Mouse (Mus musculus): ENCODE measurements around the gene Olfr1423. TPM values are rescaled to one million over a fixed set of nuclear protein-coding genes. Genes with fewer than 3 reads are reported as not detected.
"Not testable (repeated sequence)": the region's sequence is repeated elsewhere in the genome, so short reads cannot be mapped to it uniquely, and the experiment has no call there.

Olfr1423 gene
- total and polyA plus RNA-seq, 3 experiments = 0.04 to 0.25 TPM; not detected in 1

DNA sequence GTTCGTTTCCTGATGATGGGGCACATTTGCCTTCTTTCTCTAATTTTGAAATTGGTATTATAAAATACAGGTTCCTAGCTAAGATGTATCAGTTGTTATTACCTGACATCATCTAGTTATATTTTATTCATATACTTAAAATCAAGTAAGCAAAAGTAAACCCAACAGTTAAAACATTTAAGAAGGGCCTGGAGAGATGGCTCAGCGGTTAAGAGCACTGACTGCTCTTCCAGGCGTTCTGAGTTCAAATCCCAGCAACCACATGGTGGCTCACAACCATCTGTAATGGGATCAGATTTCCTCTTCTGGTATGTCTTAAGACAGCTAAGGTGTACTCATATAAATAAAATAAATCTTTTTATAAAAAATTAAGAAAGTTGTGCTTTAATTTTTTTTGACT, 53.3 kb downstream of the Olfr1423 start:
- Histone ChIP-seq H3K9ac (ENCODE audit: control insufficient read depth, low read depth, low read length, poor library complexity, severe bottlenecking) (no peak overlapping the region), H3K4me3 (ENCODE audit: control insufficient read depth in 1 of 2, insufficient read depth in 1 of 2, low read depth in 2 of 2, low read length in 2 of 2) (no peak overlapping the region), H3K27ac (ENCODE audit: control insufficient read depth, low read depth, low read length) (no peak overlapping the region), H3K36me3 (ENCODE audit: control insufficient read depth in 1 of 2, insufficient read depth in 2 of 2, low read length in 2 of 2) (peaks cover 0 to 31% of the 10 kb centered on the region in 2 experiments; a peak in 2 of 4 replicates), H3K4me1 (ENCODE audit: control insufficient read depth in 1 of 2, insufficient read depth in 2 of 2, low read length in 2 of 2) (no peaks in the 10 kb centered on the region), H3K9me3 (replicated peaks; ENCODE audit: insufficient read depth, low read length) (no peaks in the 10 kb centered on the region), H3K27me3 (ENCODE audit: control insufficient read depth in 1 of 2, insufficient read depth in 2 of 2, low read length in 2 of 2) (no peaks in the 10 kb centered on the region), H3K79me2 (ENCODE audit: control insufficient read depth, insufficient read depth, low read length, poor library complexity) (no peaks in the 10 kb centered on the region)
- TF ChIP-seq NELFE (IDR thresholded peaks at IDR 0.05; ENCODE audit: low read depth, low read length) (no peak), TBP (IDR thresholded peaks at IDR 0.05; ENCODE audit: low read depth, low read length) (peak; percentile 51; the same call in 1 of the 2 replicates)
- no peak for DNase-seq (ENCODE audit: low read depth, low spot score)

DNA sequence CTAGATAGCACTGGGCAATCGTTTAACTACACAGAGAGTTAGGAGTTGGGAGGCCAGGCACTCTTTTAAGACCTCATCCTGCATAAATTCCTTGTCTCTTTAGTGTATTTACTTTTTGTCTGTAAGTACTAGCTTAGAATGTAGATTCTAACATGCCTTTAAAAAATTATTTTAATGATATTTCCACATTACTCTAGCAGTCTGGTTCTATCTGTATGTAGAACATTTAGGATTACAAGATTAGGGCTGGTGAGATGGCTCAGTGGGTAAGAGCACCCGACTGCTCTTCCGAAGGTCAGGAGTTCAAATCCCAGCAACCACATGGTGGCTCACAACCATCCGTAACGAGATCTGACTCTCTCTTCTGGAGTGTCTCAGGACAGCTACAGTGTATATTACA, 56.5 kb downstream of the Olfr1423 start:
- H3K27ac ChIP-seq (ENCODE audit: control insufficient read depth, low read depth, low read length); H3K27me3 ChIP-seq (ENCODE audit: control insufficient read depth in 1 of 2, insufficient read depth in 2 of 2, low read length in 2 of 2); H3K4me3 ChIP-seq (ENCODE audit: control insufficient read depth in 1 of 2, insufficient read depth in 1 of 2, low read depth in 2 of 2, low read length in 2 of 2); H3K9me3 ChIP-seq (replicated peaks; ENCODE audit: insufficient read depth, low read length); H3K4me1 ChIP-seq (ENCODE audit: control insufficient read depth in 1 of 2, insufficient read depth in 2 of 2, low read length in 2 of 2); H3K79me2 ChIP-seq (ENCODE audit: control insufficient read depth, insufficient read depth, low read length, poor library complexity); DNase-seq (ENCODE audit: low read depth, low spot score); H3K9ac ChIP-seq (ENCODE audit: control insufficient read depth, low read depth, low read length, poor library complexity, severe bottlenecking): not testable (repeated sequence)
- H3K36me3 ChIP-seq (ENCODE audit: control insufficient read depth in 1 of 2, insufficient read depth in 2 of 2, low read length in 2 of 2) = peaks cover 0 to 29% of the 10 kb centered on the region in 2 experiments; a peak in 2 of 4 replicates

Other genes starting within 250 kb of the Olfr1423 start
- 0.33 and 0.73 TPM in 2 replicates for gene Stx3, start 221.9 kb downstream of the Olfr1423 start, total RNA-seq (2012; rRNA removed)
- gene Stx3, start 221.9 kb downstream of the Olfr1423 start, polyA plus RNA-seq (2012; ENCODE audit: insufficient read depth in 1 of 2, insufficient read length in 2 of 2, low read depth in 1 of 2, low replicate concordance in 2 of 2, missing spikeins in 1 of 2) = 1 to 10 TPM in 1 of 2 experiments, not detected in 1; 3.0 TPM
- not detected in 2 replicates for gene Olfr1417, start 202.1 kb downstream of the Olfr1423 start, total RNA-seq (2012; rRNA removed)
- gene Olfr1417, start 202.1 kb downstream of the Olfr1423 start, polyA plus RNA-seq (2012; ENCODE audit: insufficient read depth in 1 of 2, insufficient read length in 2 of 2, low read depth in 1 of 2, low replicate concordance in 2 of 2, missing spikeins in 1 of 2) = not detected
- 0.03 TPM in 1 of 2 replicates, not detected in the other for gene Olfr1418, start 180.3 kb downstream of the Olfr1423 start, total RNA-seq (2012; rRNA removed)
- not detected for gene Olfr1418, start 180.3 kb downstream of the Olfr1423 start, polyA plus RNA-seq (2012; ENCODE audit: insufficient read depth in 1 of 2, insufficient read length in 2 of 2, low read depth in 1 of 2, low replicate concordance in 2 of 2, missing spikeins in 1 of 2)
- not detected in 2 replicates for gene Olfr1419, start 166.2 kb downstream of the Olfr1423 start, total RNA-seq (2012; rRNA removed)
- not detected for gene Olfr1419, start 166.2 kb downstream of the Olfr1423 start, polyA plus RNA-seq (2012; ENCODE audit: insufficient read depth in 1 of 2, insufficient read length in 2 of 2, low read depth in 1 of 2, low replicate concordance in 2 of 2, missing spikeins in 1 of 2)
- gene Olfr1420, start 154.8 kb downstream of the Olfr1423 start, total RNA-seq (2012; rRNA removed) = not detected in 2 replicates
- under 1 TPM in 1 of 2 experiments, not detected in 1; 0.03 TPM for gene Olfr1420, start 154.8 kb downstream of the Olfr1423 start, polyA plus RNA-seq (2012; ENCODE audit: insufficient read depth in 1 of 2, insufficient read length in 2 of 2, low read depth in 1 of 2, low replicate concordance in 2 of 2, missing spikeins in 1 of 2)
- 5.4 and 6.1 TPM in 2 replicates for gene Patl1, start 128.9 kb downstream of the Olfr1423 start, total RNA-seq (2012; rRNA removed)
- 10 to 100 TPM in 1 of 2 experiments, not detected in 1; 33.5 TPM for gene Patl1, start 128.9 kb downstream of the Olfr1423 start, polyA plus RNA-seq (2012; ENCODE audit: insufficient read depth in 1 of 2, insufficient read length in 2 of 2, low read depth in 1 of 2, low replicate concordance in 2 of 2, missing spikeins in 1 of 2)
- 16.4 and 16.5 TPM in 2 replicates for gene Osbp, start 75.4 kb downstream of the Olfr1423 start, total RNA-seq (2012; rRNA removed)
- gene Osbp, start 75.4 kb downstream of the Olfr1423 start, polyA plus RNA-seq (2012; ENCODE audit: insufficient read depth in 1 of 2, insufficient read length in 2 of 2, low read depth in 1 of 2, low replicate concordance in 2 of 2, missing spikeins in 1 of 2) = 10 to 100 TPM; 38.8 to 64.6 TPM
- gene Olfr1424, start 21.4 kb upstream of the Olfr1423 start, total RNA-seq (2012; rRNA removed) = not detected in 2 replicates
- not detected for gene Olfr1424, start 21.4 kb upstream of the Olfr1423 start, polyA plus RNA-seq (2012; ENCODE audit: insufficient read depth in 1 of 2, insufficient read length in 2 of 2, low read depth in 1 of 2, low replicate concordance in 2 of 2, missing spikeins in 1 of 2)
- not detected in 2 replicates for gene Olfr1425, start 36.4 kb upstream of the Olfr1423 start, total RNA-seq (2012; rRNA removed)
- not detected for gene Olfr1425, start 36.4 kb upstream of the Olfr1423 start, polyA plus RNA-seq (2012; ENCODE audit: insufficient read depth in 1 of 2, insufficient read length in 2 of 2, low read depth in 1 of 2, low replicate concordance in 2 of 2, missing spikeins in 1 of 2)
- gene Olfr1426, start 50.7 kb upstream of the Olfr1423 start, total RNA-seq (2012; rRNA removed) = not detected in 2 replicates
- not detected for gene Olfr1426, start 50.7 kb upstream of the Olfr1423 start, polyA plus RNA-seq (2012; ENCODE audit: insufficient read depth in 1 of 2, insufficient read length in 2 of 2, low read depth in 1 of 2, low replicate concordance in 2 of 2, missing spikeins in 1 of 2)
- not detected in 2 replicates for gene Olfr1427, start 62.0 kb upstream of the Olfr1423 start, total RNA-seq (2012; rRNA removed)
- gene Olfr1427, start 62.0 kb upstream of the Olfr1423 start, polyA plus RNA-seq (2012; ENCODE audit: insufficient read depth in 1 of 2, insufficient read length in 2 of 2, low read depth in 1 of 2, low replicate concordance in 2 of 2, missing spikeins in 1 of 2) = not detected
- gene Olfr1428, start 74.6 kb upstream of the Olfr1423 start, total RNA-seq (2012; rRNA removed) = not detected in 2 replicates
- not detected for gene Olfr1428, start 74.6 kb upstream of the Olfr1423 start, polyA plus RNA-seq (2012; ENCODE audit: insufficient read depth in 1 of 2, insufficient read length in 2 of 2, low read depth in 1 of 2, low replicate concordance in 2 of 2, missing spikeins in 1 of 2)
- gene Olfr76, start 81.9 kb upstream of the Olfr1423 start, total RNA-seq (2012; rRNA removed) = not detected in 2 replicates
- gene Olfr76, start 81.9 kb upstream of the Olfr1423 start, polyA plus RNA-seq (2012; ENCODE audit: insufficient read depth in 1 of 2, insufficient read length in 2 of 2, low read depth in 1 of 2, low replicate concordance in 2 of 2, missing spikeins in 1 of 2) = under 1 TPM in 1 of 2 experiments, not detected in 1; 0.03 TPM
- gene Olfr1555-ps1, start 128.8 kb upstream of the Olfr1423 start, total RNA-seq (2012; rRNA removed) = not detected in 2 replicates
- not detected for gene Olfr1555-ps1, start 128.8 kb upstream of the Olfr1423 start, polyA plus RNA-seq (2012; ENCODE audit: insufficient read depth in 1 of 2, insufficient read length in 2 of 2, low read depth in 1 of 2, low replicate concordance in 2 of 2, missing spikeins in 1 of 2)
- gene Olfr1431, start 159.3 kb upstream of the Olfr1423 start, total RNA-seq (2012; rRNA removed) = not detected in 2 replicates
- not detected for gene Olfr1431, start 159.3 kb upstream of the Olfr1423 start, polyA plus RNA-seq (2012; ENCODE audit: insufficient read depth in 1 of 2, insufficient read length in 2 of 2, low read depth in 1 of 2, low replicate concordance in 2 of 2, missing spikeins in 1 of 2)
- gene Olfr1432, start 191.3 kb upstream of the Olfr1423 start, total RNA-seq (2012; rRNA removed) = not detected in 2 replicates
- not detected for gene Olfr1432, start 191.3 kb upstream of the Olfr1423 start, polyA plus RNA-seq (2012; ENCODE audit: insufficient read depth in 1 of 2, insufficient read length in 2 of 2, low read depth in 1 of 2, low replicate concordance in 2 of 2, missing spikeins in 1 of 2)
- gene Olfr262, start 200.3 kb upstream of the Olfr1423 start, total RNA-seq (2012; rRNA removed) = not detected in 2 replicates
- not detected for gene Olfr262, start 200.3 kb upstream of the Olfr1423 start, polyA plus RNA-seq (2012; ENCODE audit: insufficient read depth in 1 of 2, insufficient read length in 2 of 2, low read depth in 1 of 2, low replicate concordance in 2 of 2, missing spikeins in 1 of 2)
- gene Olfr235, start 219.7 kb upstream of the Olfr1423 start, total RNA-seq (2012; rRNA removed) = not detected in 2 replicates
- not detected for gene Olfr235, start 219.7 kb upstream of the Olfr1423 start, polyA plus RNA-seq (2012; ENCODE audit: insufficient read depth in 1 of 2, insufficient read length in 2 of 2, low read depth in 1 of 2, low replicate concordance in 2 of 2, missing spikeins in 1 of 2)
- gene Olfr1434, start 238.5 kb upstream of the Olfr1423 start, total RNA-seq (2012; rRNA removed) = not detected in 2 replicates
- gene Olfr1434, start 238.5 kb upstream of the Olfr1423 start, polyA plus RNA-seq (2012; ENCODE audit: insufficient read depth in 1 of 2, insufficient read length in 2 of 2, low read depth in 1 of 2, low replicate concordance in 2 of 2, missing spikeins in 1 of 2) = not detected